Mouse (Mus musculus) ES-Bruce4 (cell line): ENCODE measurements around the gene Khdc4. TPM values are rescaled to one million over a fixed set of nuclear protein-coding genes. Genes with fewer than 3 reads are reported as not detected.
"Not testable (repeated sequence)": the region's sequence is repeated elsewhere in the genome, so short reads cannot be mapped to it uniquely, and the experiment has no call there.

Experiments used
- H3K27ac ChIP-seq: 2 replicates; pipeline ENCODE4 v1.5.1; 2012; ENCODE audit warnings: low read length, inconsistent platforms; ENCODE audit not compliant: insufficient read depth
- H3K27me3 ChIP-seq: 2 replicates; pipeline ENCODE4 v1.6.1; 2012; ENCODE audit warnings: mild to moderate bottlenecking, low read length, inconsistent platforms; ENCODE audit not compliant: control insufficient read depth, poor library complexity, insufficient read depth, severe bottlenecking
- H3K36me3 ChIP-seq: 2 replicates; pipeline ENCODE4 v1.6.1; 2012; ENCODE audit warnings: inconsistent platforms, mild to moderate bottlenecking, low read length, moderate library complexity; ENCODE audit not compliant: control insufficient read depth, poor library complexity, insufficient read depth, severe bottlenecking
- H3K4me1 ChIP-seq: one replicate; pipeline ENCODE4 v1.8.1; 2011; ENCODE audit warnings: low read length; ENCODE audit not compliant: control insufficient read depth, insufficient read depth
- H3K4me3 ChIP-seq: 2 replicates; pipeline ENCODE4 v1.5.1; 2011; ENCODE audit warnings: low read depth, mild to moderate bottlenecking, low read length
- H3K9ac ChIP-seq: 2 replicates; pipeline ENCODE4 v1.6.1; 2012; ENCODE audit warnings: low read depth, mild to moderate bottlenecking, inconsistent platforms; ENCODE audit not compliant: poor library complexity, severe bottlenecking
- H3K9me3 ChIP-seq: replicated peaks from 2 replicates; pipeline ENCODE4 v1.6.1; 2012; ENCODE audit warnings: mild to moderate bottlenecking, low read length, inconsistent platforms; ENCODE audit not compliant: control insufficient read depth, poor library complexity, insufficient read depth, severe bottlenecking
- CTCF ChIP-seq: IDR thresholded peaks from one replicate; pipeline ENCODE4 v1.8.1; 2011; ENCODE audit warnings: low read depth, low read length
- EP300 ChIP-seq: IDR thresholded peaks from 2 replicates; pipeline ENCODE4 v1.6.1; 2011; ENCODE audit warnings: low read depth, low read length; ENCODE audit not compliant: insufficient read depth
- POLR2A ChIP-seq: IDR thresholded peaks from one replicate; pipeline ENCODE4 v1.8.1; 2011; ENCODE audit warnings: low read length; ENCODE audit not compliant: insufficient read depth
- polyA plus RNA-seq: library from polyadenylated mRNA; stranded (reverse); fragments of >200 nt; gene quantifications from 2 replicates; pipeline ENCODE4 v1.2.4, GENCODE M21; 2011; ENCODE audit warnings: low read depth; ENCODE audit not compliant: missing spikeins, insufficient read depth, insufficient read length

Khdc4 gene
- polyA plus RNA-seq, 1 experiment: 72.7 TPM

GRCm38 (mm10) chr3:88695545-88695944, 9.9 kb downstream of the Khdc4 start:
- Histone ChIP-seq H3K36me3 (peaks cover 95% of the 10 kb centered on the region), H3K27me3 (no peaks in the 10 kb centered on the region), H3K4me3 (no peak overlapping the region), H3K27ac (no peak overlapping the region), H3K9me3 (no peaks in the 10 kb centered on the region), H3K4me1 (no peaks in the 10 kb centered on the region), H3K9ac (no peak overlapping the region)
- TF ChIP-seq CTCF (no peak), POLR2A (no peak), EP300 (no peak)

- Histone ChIP-seq H3K9ac (no peak overlapping the region), H3K9me3 (no peaks in the 10 kb centered on the region), H3K36me3 (peaks cover 93% of the 10 kb centered on the region), H3K27ac (no peak overlapping the region), H3K4me3 (no peak overlapping the region), H3K27me3 (no peaks in the 10 kb centered on the region), H3K4me1 (no peaks in the 10 kb centered on the region)
- TF ChIP-seq EP300: no peak
- TF ChIP-seq CTCF: no peak
- TF ChIP-seq POLR2A: no peak
These were observed 12.4 kb downstream of the Khdc4 start for GRCm38 (mm10) chr3:88698051-88698450.

DNA sequence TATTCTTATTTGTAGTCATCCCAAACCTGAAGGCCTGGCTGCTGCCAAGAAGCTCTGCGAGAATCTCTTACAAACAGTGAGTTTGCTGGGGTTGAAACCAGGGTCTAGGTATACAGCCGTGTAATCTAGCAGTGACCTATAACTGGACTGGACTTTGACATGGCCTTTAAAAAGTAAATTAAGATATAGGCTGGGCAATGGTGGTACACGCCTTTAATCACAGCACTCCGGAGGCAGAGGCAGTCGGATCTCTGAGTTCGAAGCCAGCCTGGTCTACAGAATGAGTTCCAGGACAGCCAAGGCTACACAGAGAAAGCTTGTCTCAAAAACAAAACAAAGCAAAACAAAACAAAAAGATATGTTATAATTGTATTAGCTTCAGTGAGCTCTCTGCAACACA, 13.2 kb downstream of the Khdc4 start:
- H3K9me3 ChIP-seq: no peaks in the 10 kb centered on the region
- peaks cover 94% of the 10 kb centered on the region for H3K36me3 ChIP-seq
- no peaks in the 10 kb centered on the region for H3K4me1 ChIP-seq
- no peak overlapping the region for H3K4me3 ChIP-seq
- H3K27ac ChIP-seq: no peak overlapping the region
- no peak for TF ChIP-seq EP300
- TF ChIP-seq POLR2A: no peak
- TF ChIP-seq CTCF: no peak
- H3K27me3 ChIP-seq: no peaks in the 10 kb centered on the region
- H3K9ac ChIP-seq: no peak overlapping the region

GRCm38 (mm10) chr3:88700247-88700646, 14.6 kb downstream of the Khdc4 start:
- Histone ChIP-seq H3K36me3 (peaks cover 94% of the 10 kb centered on the region), H3K27me3 (no peaks in the 10 kb centered on the region), H3K4me3 (no peak overlapping the region), H3K27ac (no peak overlapping the region), H3K9ac (no peak overlapping the region), H3K4me1 (no peaks in the 10 kb centered on the region), H3K9me3 (no peaks in the 10 kb centered on the region)
- no peak for TF ChIP-seq CTCF
- no peak for TF ChIP-seq POLR2A
- no peak for TF ChIP-seq EP300

DNA sequence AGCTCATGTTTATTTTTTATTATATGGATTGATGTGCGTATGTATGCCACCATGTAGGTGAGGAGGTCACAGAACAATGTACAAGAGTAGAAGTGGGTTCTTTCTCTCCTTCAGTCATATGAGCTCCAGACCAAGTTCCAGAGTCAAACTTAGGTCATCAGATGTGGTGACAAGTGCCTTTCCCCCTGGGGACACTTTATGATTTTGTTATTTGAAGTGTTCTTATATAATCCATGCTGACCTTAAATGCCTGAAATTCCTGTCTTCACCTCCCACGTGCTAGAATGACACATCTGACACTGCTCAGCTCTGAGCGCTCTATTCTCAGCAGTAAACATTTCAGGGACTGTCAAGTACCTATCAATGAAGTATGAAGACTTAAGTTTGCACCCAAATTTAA, 15.6 kb downstream of the Khdc4 start:
- no peaks in the 10 kb centered on the region for H3K9me3 ChIP-seq
- H3K4me1 ChIP-seq: no peaks in the 10 kb centered on the region
- no peak overlapping the region for H3K27ac ChIP-seq
- H3K27me3 ChIP-seq: no peaks in the 10 kb centered on the region
- H3K36me3 ChIP-seq: peaks cover 85% of the 10 kb centered on the region
- TF ChIP-seq EP300 (no peak), POLR2A (no peak), CTCF (no peak)
- no peak overlapping the region for H3K4me3 ChIP-seq
- no peak overlapping the region for H3K9ac ChIP-seq

DNA sequence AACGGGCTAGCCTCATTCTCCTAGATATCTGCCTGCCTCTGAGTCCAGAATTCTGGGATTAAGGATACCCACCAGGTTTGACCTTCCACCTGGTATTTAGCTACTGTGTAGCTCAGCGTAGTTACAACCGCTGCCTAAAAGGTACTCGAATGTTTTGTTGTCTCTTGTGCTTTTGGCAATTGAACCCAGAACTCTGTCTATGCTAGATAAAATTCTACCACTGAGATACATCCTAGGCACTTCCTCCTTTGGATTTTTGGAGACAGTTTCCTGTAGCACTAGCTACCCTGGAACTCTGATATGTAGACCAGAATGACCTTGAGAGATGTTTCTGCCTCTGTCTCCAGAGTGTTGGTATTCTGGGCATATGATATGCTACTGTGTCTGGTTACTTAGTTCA, 28.1 kb downstream of the Khdc4 start:
- Histone ChIP-seq H3K4me3 (no peak overlapping the region), H3K27ac (no peak overlapping the region), H3K36me3 (peaks cover 50% of the 10 kb centered on the region), H3K9me3 (no peaks in the 10 kb centered on the region), H3K9ac (no peak overlapping the region), H3K27me3 (no peaks in the 10 kb centered on the region), H3K4me1 (no peaks in the 10 kb centered on the region)
- TF ChIP-seq CTCF: no peak
- no peak for TF ChIP-seq POLR2A
- TF ChIP-seq EP300: no peak

GRCm38 (mm10) chr3:88714725-88715124, 29.1 kb downstream of the Khdc4 start:
- H3K9me3 ChIP-seq: no peaks in the 10 kb centered on the region
- no peak overlapping the region for H3K9ac ChIP-seq
- peaks cover 41% of the 10 kb centered on the region for H3K36me3 ChIP-seq
- H3K27me3 ChIP-seq: no peaks in the 10 kb centered on the region
- H3K27ac ChIP-seq: no peak overlapping the region; the same call in 1 of the 2 replicates
- H3K4me3 ChIP-seq: no peak overlapping the region
- no peaks in the 10 kb centered on the region for H3K4me1 ChIP-seq
- no peak for TF ChIP-seq EP300
- TF ChIP-seq POLR2A: no peak
- TF ChIP-seq CTCF: no peak

DNA sequence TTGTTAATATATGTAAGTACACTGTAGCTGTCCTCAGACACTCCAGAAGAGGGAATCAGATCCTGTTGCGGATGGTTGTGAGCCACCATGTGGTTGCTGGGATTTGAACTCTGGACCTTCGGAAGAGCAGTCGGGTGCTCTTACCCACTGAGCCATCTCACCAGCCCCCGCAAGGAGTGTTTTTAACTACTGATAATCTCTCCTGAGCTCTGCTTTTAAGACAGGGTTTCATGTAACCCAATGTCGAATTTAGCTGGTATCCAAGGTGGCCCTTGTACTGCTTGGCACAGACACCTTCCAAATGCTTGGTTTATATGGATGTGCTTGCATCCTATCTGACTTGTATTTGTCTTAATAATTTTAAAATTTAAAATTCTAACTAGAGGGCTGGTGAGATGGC, 30.1 kb downstream of the Khdc4 start:
- H3K27me3 ChIP-seq, H3K9ac ChIP-seq, H3K9me3 ChIP-seq, H3K4me1 ChIP-seq, H3K4me3 ChIP-seq, H3K27ac ChIP-seq: not testable (repeated sequence)
- H3K36me3 ChIP-seq: peaks cover 33% of the 10 kb centered on the region
